Mouse (Mus musculus) left cerebral cortex, postnatal 25 days (tissue): ENCODE data around the gene Tmem223. TPM values are rescaled to one million over a fixed set of nuclear protein-coding genes. Genes with fewer than 3 reads are reported as not detected.
A peak's percentile ranks its signal among the peaks of the same experiment; 100 is the strongest.

Source experiments
- DNase-seq, 2 experiments: peaks; one replicate each; pipeline ENCODE4 v3.0.0; 2022; ENCODE audit warnings: low spot score in 2 of 2, mixed read lengths in 1 of 2
- intact Hi-C: fragments of 180-260 bp; cut with DNase I; formaldehyde crosslinking; loops from one replicate; pipeline ENCODE4 v1.15.1; 2025
- total RNA-seq, 2 experiments: library from RNA; stranded (reverse); gene quantifications; 2 replicates each; pipeline ENCODE4 v1.2.3; 2021

Gene Tmem223
- total RNA-seq, 2 experiments from 2014 or later = 73.0 to 75.0 TPM

GRCm38 (mm10) chr19:8741243-8741869 is 29.4 kb upstream of the Tmem223 start, which contains the start of gene Stx5a:
Stx5a (plus strand) TSS chr19:8741413.
- intact Hi-C loops = loop anchor here (5.0 kb wide), 1 partner anchor 81 kb away; the partner anchor contains the start of gene Hnrnpul2
- peak; percentile 97 to 99 for DNase-seq

GRCm38 (mm10) chr19:8742176-8742575 is 28.6 kb upstream of the Tmem223 start:
- intact Hi-C loops = loop anchor here (5.0 kb wide), 1 partner anchor 80 kb away; the partner anchor contains the start of gene Hnrnpul2
- no peak for DNase-seq

GRCm38 (mm10) chr19:8745382-8745781 is 25.4 kb upstream of the Tmem223 start:
- no peak for DNase-seq
- intact Hi-C loops = no loop called here

- DNase-seq = no peak
- intact Hi-C loops = no loop called here
Observed at GRCm38 (mm10) chr19:8747368-8747767, 23.4 kb upstream of the Tmem223 start.

- intact Hi-C loops = loop anchor here (5.0 kb wide), 2 partner anchors 62 to 82 kb away; partner anchors contain the start of genes Bscl2, Gng3 and Ttc9c
- DNase-seq = no peak
Observed at GRCm38 (mm10) chr19:8755652-8756051, 15.1 kb upstream of the Tmem223 start.

GRCm38 (mm10) chr19:8756635-8757387 is 14.0 kb upstream of the Tmem223 start, which contains the start of gene Nxf1:
Nxf1 (plus strand) TSS chr19:8757073.
- intact Hi-C loops = loop anchor here (5.0 kb wide), 2 partner anchors 60 to 80 kb away; partner anchors contain the start of genes Bscl2, Gng3 and Ttc9c
- peak; percentile 94 to 95 for DNase-seq

- no peak for DNase-seq
- intact Hi-C loops = loop anchor here (5.0 kb wide), 2 partner anchors 60 to 80 kb away; partner anchors contain the start of genes Bscl2, Gng3 and Ttc9c
Observed at GRCm38 (mm10) chr19:8757471-8757998, 13.3 kb upstream of the Tmem223 start.

- DNase-seq = no peak
- intact Hi-C loops = loop anchor here (5.0 kb wide), 2 partner anchors 58 to 78 kb away; partner anchors contain the start of genes Bscl2, Gng3 and Ttc9c
Observed at GRCm38 (mm10) chr19:8758899-8759298, 11.9 kb upstream of the Tmem223 start.

- no peak for DNase-seq
- intact Hi-C loops = no loop called here
Observed at GRCm38 (mm10) chr19:8760757-8761156, 10.0 kb upstream of the Tmem223 start.

- no peak for DNase-seq
- intact Hi-C loops = no loop called here
Observed at GRCm38 (mm10) chr19:8763276-8763675, 7.5 kb upstream of the Tmem223 start.

- intact Hi-C loops = no loop called here
- no peak for DNase-seq
Observed at GRCm38 (mm10) chr19:8765562-8765961, 5.2 kb upstream of the Tmem223 start.

- no peak for DNase-seq
- intact Hi-C loops = no loop called here
Observed at GRCm38 (mm10) chr19:8772996-8773395, 2.2 kb downstream of the Tmem223 start.

- intact Hi-C loops = no loop called here
- DNase-seq = no peak
Observed at GRCm38 (mm10) chr19:8773409-8773808, 2.6 kb downstream of the Tmem223 start.

- DNase-seq = peak; percentile 97
- intact Hi-C loops = no loop called here
Observed at GRCm38 (mm10) chr19:8774086-8774835, 3.5 kb downstream of the Tmem223 start, which contains the start of gene Tmem179b. Tmem179b (minus strand) TSS chr19:8774467.

- DNase-seq = peak in 1 of 2 experiments; percentile 18
- intact Hi-C loops = no loop called here
Observed at GRCm38 (mm10) chr19:8774951-8775421, 4.2 kb downstream of the Tmem223 start.

GRCm38 (mm10) chr19:8786008-8786781 is 15.4 kb downstream of the Tmem223 start, which contains the start of gene Taf6l:
Taf6l (minus strand) TSS chr19:8786417.
- peak; percentile 93 to 98 for DNase-seq
- intact Hi-C loops = no loop called here

- DNase-seq = no peak
- intact Hi-C loops = no loop called here
Observed at GRCm38 (mm10) chr19:8788521-8788920, 17.7 kb downstream of the Tmem223 start.

GRCm38 (mm10) chr19:8789171-8789570 is 18.4 kb downstream of the Tmem223 start:
- DNase-seq = peak in 1 of 2 experiments; percentile 60
- intact Hi-C loops = no loop called here
